Mouse (Mus musculus) gastrocnemius, postnatal 25 days (tissue): ENCODE measurements at regions not wholly inside any gene's neighbourhood (a gene's known extent, or its start where the extent isn't known, plus 50 kb on each side); places are given as distances from the start of the nearest gene placed in this dataset.

Experiments used
- DNase-seq: peaks from one replicate; pipeline ENCODE4 v3.0.0; 2022

- DNase-seq, result no peak
Measured at GRCm38 (mm10) chr8:15734461-15734860, 688.6 kb upstream of the BB014433 start.

- DNase-seq, result no peak
Measured at GRCm38 (mm10) chr8:15731324-15731723, 685.4 kb upstream of the BB014433 start.

GRCm38 (mm10) chr8:15729075-15729474, 683.2 kb upstream of the BB014433 start:
- DNase-seq, result peak; percentile 13

GRCm38 (mm10) chr8:15726310-15726709, 680.4 kb upstream of the BB014433 start:
- no peak for DNase-seq
